Mouse (Mus musculus) ovary, postnatal 36 days (tissue): ENCODE measurements at regions not wholly inside any gene's neighbourhood (a gene's known extent, or its start where the extent isn't known, plus 50 kb on each side); places are given as distances from the start of the nearest gene placed in this dataset.
A peak's percentile ranks its signal among the peaks of the same experiment; 100 is the strongest.

Experiments
- DNase-seq: peaks from one replicate; pipeline ENCODE4 v3.0.0; 2022; ENCODE audit warnings: low spot score, mixed read lengths

DNA sequence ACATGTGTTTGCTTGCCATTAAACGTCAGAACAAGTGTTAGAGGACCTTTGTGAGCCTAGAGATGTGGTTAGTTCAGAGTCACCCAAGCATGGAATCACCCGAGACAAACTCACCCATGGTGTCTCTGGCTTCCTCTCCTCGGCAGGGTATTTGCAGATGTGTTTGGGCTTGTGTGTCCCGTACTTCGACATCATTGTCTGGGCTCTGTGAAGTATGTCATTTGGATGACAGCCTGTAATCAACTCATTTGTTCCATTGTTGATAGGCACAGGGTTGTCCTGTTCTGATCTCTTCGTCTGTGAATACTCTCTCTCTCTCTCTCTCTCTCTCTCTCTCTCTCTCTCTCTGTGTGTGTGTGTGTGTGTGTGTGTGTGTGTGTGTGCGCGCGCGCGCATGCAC, 277.8 kb upstream of the Dynlrb2 start:
- DNase-seq = no peak

DNA sequence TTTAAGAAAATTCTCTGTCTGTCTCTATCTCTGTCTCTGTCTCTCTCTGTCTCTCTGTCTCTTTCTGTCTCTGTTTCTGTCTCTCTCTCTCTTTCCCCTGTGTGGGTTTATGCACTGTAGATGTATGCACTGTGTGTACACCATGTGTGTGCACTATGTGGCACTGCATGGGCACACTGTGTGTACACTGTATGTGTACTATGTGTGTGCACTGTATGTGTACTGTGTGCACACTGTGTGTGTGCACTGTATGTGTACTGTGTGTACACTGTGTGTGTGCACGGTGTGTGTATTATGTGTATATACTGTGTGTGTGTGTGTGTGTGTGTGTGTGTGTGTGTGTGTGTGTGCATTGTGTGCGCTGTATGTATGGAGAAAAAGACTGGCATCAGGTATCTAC, 281.5 kb upstream of the Dynlrb2 start:
- DNase-seq = no peak

DNA sequence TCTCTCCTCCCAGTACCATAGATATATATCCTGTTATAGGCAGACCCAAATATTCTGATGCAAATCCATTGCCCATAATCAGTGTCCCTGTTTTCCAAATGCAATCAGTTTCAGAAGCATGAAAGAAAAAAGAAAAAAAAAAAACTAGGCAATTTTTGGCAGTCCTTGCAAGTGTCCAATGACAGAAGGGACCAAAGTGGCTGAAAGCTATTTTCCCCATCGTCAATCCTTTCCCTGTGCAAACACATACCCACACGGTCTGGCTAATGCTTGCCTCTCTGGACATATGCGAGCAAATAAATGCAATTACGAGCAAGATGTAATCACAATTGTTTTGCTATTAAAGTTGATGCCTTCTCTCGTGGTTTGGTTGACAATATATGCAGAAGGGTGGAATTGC, 288.9 kb upstream of the Dynlrb2 start:
- DNase-seq = no peak

DNA sequence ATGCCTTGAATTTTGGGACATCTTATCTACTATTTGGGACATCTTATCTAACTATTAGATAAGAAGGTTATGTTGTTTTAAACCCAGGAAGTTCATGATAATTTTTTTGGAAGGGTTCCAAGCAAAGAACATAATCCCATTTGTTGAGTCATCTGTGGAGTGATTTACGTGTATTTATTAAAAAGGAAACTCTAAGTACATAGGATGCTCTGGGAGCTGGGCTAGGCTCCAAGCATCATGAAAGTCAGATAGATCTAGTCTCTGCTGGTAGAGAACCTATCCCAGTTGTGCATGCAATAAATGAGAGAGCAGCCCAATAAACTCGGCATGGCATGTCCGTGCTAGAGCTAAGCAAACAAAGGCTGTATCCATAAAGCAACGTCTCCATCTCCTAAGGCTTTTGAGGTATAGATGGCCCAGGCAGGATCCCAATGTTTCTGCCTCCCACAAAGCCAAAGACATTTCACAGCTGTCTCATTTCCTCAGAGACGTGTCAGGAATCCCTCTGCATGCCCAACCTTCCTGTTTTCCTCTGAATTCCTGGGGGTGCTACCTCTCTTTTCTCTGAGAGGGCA, 289.4 kb upstream of the Dynlrb2 start:
- DNase-seq = no peak

DNA sequence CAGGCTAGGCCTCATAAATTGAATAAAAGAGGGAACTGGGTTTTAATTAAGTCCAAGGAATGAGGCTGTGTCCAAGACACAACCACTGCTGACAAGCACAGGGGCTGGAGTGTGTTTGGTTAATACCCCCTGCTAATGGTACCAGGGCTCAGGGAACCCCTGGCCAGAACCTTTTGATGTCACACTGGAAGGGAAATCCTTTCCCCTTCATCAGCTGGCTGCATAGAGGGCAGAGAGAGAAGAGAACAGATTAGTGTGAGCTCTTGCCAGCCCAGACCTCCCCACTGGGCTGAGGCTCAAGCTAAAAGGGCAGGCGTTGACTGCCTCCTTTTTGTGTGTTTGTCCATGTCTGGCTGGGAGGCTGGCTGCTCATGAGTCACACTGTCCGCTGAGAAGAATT, 301.1 kb upstream of the Dynlrb2 start:
- DNase-seq = no peak

DNA sequence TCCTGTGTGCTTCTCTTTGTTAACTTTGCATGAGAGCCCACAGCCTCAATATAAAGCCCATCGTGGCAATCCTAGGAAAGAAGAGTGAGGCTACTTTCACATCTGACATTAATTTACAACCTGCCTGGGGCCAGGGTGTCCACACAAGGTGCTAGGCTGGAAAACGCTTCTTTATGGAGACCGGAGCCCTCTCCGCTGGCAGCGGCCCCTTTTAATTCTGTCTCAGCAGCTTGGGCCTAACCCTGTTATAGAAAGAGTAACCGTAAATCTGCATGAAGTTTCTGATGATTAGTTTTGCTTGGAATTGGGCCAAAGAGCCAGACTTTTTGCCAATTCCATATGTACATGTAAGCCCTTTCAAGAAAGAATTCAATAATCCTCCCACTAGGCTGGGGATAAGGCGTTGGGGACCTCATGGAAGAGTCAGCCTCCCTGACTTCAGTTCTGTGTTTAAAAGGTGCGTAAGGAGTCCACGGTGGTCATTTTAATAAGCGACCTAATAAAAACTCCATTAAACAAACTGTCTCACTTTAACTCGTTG, 304.2 kb upstream of the Dynlrb2 start:
- DNase-seq = no peak

DNA sequence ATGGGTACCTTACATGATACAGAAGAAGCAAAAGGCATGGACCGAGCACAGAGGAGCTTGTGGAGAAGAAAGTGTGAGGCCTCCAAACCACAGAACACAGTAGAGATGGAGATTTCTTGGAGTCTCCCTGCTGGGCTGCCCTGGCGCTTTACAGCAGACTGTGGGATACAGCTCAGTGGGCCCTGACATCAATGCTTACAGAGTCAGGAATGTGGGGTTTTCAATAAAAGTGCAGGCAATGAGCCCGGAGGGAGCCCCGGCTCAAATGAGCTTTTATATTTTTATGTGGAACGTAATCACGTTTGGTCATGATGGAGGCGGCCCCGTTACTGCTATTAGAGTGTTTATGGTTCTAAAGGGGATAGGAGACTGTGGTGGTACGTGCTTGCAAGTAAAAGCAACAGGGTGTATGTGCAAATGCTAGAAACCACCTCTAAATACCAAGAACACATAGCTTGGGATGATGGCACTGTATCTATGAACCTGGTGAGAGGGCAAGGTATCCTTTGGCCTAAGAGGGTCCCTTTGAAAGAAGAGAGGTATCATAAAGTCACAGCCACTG, 308.1 kb upstream of the Dynlrb2 start:
- no peak for DNase-seq

DNA sequence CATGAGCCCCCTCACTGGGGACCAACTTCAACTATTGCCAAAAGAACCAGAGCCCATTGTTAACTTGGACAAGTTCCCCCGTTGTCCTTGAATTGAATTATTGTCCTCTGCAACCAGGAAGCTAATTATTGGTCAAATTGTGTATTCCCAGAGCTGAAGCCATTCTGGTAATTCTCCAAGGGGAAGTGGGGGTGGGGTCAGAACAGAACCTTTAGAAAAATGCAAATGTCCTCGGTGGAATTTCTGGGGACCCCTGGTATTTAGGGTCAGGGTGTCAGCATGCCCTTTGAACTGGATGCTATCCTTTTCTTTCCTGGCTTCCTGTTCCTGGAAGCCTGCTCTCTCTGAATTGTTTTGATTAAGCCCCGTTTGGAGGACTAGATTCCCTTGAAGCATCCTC, 312.7 kb upstream of the Dynlrb2 start:
- DNase-seq = no peak

DNA sequence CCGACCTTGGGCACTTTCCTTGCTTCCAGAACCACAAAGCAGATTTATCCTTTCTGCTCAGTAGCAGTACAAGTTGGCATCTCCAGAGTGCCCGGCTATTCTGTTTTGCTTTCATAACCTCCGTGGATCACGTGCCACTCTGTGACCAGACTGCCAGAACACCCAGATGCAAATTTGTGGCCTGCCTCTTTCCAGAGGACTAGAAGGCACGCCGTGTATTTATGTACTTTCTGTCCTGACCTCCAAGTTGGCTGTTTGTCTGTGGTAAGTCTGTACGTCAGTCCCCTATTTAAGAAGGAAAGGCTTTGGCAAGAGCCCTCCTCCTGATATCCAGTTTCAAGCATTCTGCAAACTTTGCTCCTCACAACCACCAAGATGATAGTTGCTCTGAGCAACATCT, 319.6 kb upstream of the Dynlrb2 start:
- no peak for DNase-seq

DNA sequence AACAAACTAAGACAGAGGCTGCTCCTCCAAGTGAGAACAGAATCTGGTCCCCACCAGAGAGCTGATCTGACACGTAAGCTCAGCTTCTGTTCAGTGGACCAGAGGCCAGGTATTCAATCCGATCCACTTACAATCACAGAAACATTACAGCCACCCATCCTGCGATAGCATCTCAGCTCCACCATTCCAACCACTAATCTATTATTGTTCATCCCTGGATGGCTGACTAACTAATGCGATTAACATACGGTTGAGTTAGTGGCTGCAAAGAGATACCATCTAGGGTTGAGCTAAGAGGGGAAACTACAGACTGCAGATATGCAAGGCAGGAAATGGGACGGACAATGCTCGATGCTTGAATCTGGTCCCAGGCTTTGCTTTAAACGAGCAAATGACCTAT, 320.5 kb upstream of the Dynlrb2 start:
- DNase-seq = no peak

DNA sequence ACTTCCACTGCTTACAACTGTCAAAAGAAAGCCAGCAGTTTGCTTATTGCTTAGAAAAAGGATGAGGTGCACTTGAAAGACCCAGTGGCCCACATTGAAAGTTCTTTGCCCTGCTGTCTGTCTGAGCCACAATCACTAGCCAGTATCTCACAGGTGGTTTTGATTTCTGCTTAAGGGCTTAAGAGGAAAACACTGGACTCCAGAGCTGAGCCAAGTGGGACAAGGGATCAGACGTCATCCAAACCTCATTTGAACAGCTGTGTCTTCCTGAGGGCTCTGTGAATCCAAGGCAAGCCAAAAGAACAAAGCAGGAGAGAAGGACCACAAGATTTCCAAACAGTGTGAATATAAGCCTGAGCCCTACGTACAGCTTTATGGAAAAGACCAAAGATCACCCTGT, 326.8 kb upstream of the Dynlrb2 start:
- DNase-seq = no peak

DNA sequence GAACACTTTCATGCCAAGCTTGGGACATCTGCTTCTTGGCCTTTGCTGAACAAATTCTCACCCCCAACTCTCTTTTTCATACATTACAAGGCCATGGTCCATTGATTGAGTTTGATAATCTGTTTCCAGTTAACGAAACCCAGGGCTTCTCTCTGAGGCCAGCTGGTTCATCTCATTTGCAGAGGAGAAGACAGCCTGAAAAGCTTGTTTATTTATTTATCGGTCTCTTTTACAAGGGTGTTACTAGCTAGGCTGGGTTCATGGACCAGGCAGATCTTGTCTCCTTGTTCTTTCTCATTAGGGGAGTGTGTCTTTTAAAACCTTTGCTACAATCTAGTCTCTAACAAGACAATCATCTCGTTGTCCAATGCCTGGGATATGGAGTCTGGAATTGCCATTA, 329.9 kb upstream of the Dynlrb2 start:
- no peak for DNase-seq

DNA sequence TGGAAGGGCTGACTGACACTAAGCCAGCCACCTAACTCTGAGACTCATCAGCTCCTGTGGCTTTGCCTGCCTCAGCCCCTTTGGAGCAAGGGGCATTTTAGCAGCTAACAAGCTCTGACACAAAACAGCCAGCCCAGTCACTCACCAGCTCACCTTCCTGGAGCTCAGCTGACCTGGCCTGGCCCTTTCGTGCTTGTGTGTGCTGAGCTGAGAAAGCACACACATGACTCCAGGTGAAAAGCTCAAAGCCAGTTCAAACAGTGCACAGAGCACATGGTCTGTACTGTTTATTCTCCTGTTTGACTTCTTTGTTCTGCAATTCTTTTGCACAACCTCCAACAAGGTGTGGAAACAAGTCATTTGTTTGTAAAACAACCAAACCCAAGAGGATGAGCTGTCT, 330.8 kb upstream of the Dynlrb2 start:
- no peak for DNase-seq

DNA sequence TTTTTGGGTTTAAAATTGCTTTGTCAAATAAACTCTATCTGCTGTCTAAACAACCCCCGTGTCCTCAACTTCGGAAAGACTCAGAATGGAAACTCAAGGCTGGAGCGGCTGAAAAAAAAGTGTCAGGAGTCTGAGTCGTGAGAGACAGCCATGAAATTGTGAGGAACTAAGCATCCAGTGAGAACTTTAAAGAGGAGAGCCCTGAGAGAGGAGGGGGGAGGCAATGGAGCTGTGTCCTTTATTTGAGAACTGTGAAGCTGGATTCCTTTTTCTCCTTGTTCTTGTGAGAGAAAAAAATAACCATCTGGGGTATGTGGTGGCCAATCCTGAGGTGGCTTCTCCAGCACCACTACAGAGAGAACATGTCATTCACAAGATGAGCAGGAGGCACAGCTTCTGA, 336.9 kb upstream of the Dynlrb2 start:
- no peak for DNase-seq

DNA sequence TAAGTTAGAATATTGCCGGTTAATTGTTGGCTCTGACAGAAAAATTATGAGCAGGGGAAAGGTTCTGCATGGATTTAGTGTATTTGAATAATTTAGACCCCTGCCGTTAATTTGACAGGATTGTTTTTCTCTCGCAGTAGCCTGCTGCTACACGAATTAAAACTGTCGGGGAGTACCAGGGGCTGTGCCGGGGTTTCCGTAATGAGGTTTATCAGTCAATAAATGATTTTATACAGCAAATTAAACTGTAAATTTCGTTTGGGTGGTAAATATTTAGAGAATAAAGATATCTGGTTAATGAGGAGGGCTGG, 339.8 kb upstream of the Dynlrb2 start:
- DNase-seq = no peak

DNA sequence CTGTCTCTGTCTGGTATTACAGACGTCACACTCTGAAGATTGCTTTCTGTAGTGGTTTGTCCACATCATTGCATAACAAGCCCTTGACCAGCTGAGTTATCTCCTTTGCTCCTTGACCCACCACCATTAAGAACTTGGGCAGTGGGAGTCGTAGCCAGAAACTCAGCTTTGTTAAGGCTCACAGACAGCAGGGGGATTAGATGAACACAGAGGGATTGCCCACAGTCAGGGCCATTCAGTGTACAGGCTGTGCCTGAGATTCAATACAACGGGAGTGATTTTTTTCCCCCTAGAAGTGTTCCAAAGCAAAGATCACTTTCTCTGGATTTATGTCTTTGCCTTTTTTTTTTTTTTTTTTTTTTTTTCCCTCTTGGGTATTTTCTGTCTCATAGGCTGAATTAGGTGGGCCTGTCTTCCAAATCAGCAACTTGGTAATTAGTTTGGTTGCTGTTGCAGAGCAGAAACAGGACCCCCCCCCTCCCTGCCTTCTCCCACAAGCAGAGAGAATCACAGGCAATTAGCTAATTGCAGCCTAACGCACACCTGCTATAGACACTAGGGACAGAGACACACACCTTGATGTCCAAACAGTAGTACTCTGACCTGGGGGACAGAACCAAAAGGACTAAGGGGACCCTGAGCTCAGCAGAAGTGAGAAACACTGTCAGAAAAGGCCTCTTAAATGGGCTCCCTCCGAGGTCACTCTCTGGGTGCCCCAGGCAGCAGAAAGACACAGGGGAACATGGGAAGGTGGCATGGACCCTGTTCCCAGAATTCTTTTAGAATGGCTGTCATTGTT, 340.4 kb upstream of the Dynlrb2 start:
- DNase-seq = no peak

DNA sequence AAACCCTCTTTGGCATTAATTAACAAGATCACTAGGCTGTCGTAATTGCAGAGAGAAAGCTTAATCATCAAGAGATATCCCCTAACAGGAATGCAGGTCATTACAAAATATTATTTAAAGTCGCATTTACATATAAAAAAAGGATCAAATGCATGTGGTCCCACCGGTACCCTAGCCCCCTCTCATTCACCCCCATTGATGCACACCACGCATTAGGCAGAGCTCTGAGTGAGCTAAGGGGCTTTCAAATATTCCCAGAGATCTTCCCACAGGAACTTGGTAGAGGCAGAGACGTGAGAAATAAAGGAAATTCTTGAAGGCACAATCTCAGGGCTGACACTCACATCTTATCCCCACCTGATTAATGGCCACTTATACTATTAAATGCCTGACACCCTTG, 343.8 kb upstream of the Dynlrb2 start:
- DNase-seq = no peak

DNA sequence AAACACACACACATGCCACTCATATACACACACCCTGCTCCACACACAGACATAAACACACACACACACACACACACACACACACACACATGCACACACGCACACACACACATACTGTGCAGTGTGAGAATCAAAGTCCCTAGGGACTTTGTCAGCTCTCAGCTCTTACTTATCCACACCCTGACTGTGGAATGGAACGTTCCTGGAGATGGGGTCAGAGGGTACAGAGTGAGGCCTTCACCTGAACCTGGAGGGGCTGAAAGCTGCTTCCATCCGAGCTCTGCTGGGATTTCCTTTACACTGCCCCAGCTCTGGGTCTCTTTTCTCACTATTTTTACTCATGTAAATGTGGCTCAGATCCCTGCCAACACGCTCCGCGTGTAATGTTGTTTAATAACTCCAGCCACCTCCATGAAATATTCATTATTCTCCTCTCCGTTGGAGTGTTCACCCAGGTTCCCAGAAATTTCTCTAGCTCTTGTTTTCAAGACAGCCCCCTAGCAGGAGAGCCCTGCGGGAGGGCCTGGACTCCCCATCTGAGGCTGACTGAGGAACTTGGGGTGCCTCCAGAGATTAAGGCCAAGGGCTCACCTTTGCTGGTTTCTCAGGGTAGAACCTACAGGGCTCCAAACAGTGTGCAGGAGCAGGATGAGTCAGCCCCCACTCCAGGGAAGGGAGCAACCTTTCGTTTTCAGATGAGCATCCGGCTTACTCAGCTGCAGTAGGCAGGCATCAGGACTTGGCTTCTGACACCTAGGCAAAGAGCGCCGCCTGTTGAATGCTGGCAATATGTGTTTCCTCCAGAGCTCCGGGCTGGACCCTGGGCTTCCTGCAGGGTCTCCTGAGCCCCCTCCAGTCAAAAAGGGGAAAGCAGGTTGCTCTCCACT, 360.8 kb upstream of the Dynlrb2 start:
- peak; percentile 63 for DNase-seq

DNA sequence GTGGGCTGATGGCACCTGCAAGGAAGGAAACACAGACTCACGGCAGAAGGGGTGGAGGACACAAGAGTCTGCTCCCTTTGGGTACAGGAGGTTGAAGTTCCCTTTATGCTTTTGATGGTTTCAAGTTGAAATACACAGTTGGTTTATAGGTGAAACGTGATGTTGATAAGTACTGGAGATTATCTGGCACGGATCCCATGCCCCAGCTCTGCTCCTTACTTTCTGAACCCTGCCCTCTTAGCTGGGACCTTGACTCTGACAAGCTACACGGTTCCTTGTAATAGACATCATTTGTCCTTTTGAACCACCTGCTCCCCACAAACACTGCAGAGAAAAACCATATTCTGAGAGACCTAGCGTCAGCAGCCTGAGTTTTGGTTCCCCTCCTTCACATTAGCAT, 363.4 kb upstream of the Dynlrb2 start:
- DNase-seq = no peak

DNA sequence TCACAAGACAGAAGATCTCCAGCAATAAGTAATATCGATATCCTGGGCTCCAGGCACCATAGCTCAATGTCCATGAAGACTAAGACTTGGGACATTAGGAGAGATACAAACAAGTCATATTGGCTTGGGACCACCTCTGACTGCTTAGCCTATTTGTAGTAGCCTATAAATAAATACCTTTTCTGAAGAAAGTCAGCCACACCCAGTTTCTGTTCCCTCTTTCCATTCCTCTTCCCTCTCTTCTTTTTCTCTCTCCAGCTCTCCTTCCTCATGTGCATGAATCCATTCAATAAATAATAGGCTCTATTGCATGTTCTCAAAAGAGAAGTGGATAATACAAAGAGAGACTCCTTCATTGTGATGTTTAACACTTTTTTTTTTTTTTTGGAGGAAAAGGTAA, 364.8 kb upstream of the Dynlrb2 start:
- DNase-seq = no peak

DNA sequence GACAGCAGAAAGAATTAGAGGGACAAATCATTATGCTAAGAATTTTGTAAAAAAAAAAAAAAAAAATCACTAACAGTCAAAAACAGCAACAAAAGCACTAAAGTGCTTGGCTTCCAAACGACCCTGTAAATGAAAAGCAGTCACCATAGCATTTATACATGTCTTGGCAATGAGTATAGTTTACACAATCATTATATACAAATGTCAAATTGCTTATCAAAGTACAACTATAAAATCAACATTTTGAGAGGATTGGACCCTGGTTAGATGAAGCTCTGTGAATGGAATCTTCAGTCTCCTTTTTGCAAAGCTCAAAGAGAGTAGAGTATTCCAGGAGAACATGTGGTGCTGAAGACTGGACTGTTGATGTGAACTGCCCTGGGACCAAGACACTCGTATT, 367.0 kb upstream of the Dynlrb2 start:
- no peak for DNase-seq

DNA sequence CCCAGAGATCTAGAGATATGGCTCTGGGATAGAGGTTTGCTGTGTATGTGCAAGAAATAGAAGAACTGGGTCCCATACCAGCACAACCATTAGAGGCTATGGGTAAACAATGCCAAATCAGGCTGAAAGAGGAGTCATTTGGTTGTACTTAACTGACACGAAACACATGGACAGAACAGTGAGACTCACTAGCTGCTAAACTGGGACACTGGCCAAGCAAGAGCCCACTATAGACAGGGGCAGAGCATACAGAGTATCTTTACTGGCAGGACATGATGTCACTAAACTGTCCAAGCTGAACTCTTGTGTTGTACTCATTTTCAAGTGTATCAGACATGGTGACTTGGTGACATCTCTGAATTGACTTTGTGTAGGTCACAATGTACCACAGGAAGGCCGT, 371.3 kb upstream of the Dynlrb2 start:
- no peak for DNase-seq

DNA sequence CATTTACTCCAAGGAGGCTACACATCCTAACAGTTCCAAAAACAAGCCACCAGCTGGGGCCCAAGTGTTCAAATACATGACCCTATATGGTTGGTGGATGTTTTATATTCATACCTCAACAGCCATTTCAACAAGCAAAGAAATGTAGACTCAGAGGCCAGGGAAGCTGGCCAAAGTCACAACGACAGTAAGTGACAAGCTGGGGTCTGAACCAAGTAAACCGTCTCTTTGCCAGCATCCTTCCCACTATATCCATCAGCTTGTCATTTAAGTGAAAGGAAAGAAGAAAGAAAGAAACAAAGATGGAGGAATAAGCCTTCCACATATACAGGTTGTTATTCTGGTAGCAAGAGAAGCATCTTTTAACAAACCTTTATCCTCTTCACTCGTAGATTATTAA, 371.7 kb upstream of the Dynlrb2 start:
- DNase-seq = no peak
